Mouse (Mus musculus): ENCODE data around the gene Cux1.

GRCm38 (mm10) chr5:136362473-136363230 is 204.6 kb downstream of the Cux1 start:
- no peak for TF ChIP-seq GATA1 (IDR thresholded peaks at IDR 0.05; ENCODE audit: borderline replicate concordance, low read length)
- no peak for TF ChIP-seq FLI1 (IDR thresholded peaks at IDR 0.05; ENCODE audit: low read length)
